Comparison of ENCODE assay signal across 8 mouse cellular contexts in the genomic region with DNA sequence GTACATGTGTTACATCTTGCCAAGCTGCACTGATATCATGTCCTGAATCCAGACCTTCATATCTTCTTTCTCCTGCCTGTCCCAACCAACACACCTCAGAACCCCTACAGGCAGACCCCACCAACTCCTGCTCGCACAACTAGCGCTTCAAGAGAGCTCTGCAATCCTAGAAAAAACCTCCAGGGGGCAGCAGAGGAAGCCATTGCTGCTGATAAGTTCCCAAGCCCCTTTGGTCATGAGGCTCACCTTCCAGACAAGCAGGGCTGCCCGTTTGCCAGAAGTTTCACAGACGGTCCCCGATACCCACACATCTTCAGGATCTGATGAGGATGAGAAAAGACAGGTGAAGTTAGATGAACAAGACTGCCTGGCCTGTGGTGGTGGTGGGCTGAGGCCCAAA. TPM values are rescaled to one million over a fixed set of nuclear protein-coding genes. Genes with fewer than 3 reads are reported as not detected.
DNase-seq lines count a peak whose midpoint lies in the region; ATAC-seq and TF ChIP-seq lines count a peak whose summit lies in the region.

No protein-coding gene starts in this region.

- no peak overlapping the region for H3K9ac ChIP-seq in midbrain, embryonic 15.5 days
- no peak overlapping the region; the same call in 1 of the 2 replicates for H3K9ac ChIP-seq in kidney, postnatal 0 days (ENCODE audit: low read depth, low read length)
- H3K9ac ChIP-seq in liver, postnatal 0 days (replicated peaks) = no peak overlapping the region

- WGBS in midbrain, embryonic 10.5 days = 19% methylated on average over 5 of the region's 5 CpGs
- WGBS in midbrain, embryonic 15.5 days = 10% methylated on average over 5 of the region's 5 CpGs
- under 1% methylated on average over 5 of the region's 5 CpGs for WGBS in kidney, postnatal 0 days
- 7% methylated on average over 5 of the region's 5 CpGs for WGBS in liver, postnatal 0 days (ENCODE audit: insufficient replicate concordance)

- DNase-seq in midbrain, embryonic 10.5 days (ENCODE audit: low spot score) = peak; percentile 80
- peak; percentile 53 for DNase-seq in cerebellum, adult 11-12 months
- DNase-seq in forelimb bud, embryonic 11.5 days (ENCODE audit: low read depth, low spot score) = peak; percentile 84
- peak; percentile 90 for DNase-seq in kidney, postnatal 0 days (ENCODE audit: low spot score)
- DNase-seq in liver, postnatal 0 days = peak; percentile 80
- peak; percentile 69 for DNase-seq in ovary, postnatal 14 days (ENCODE audit: low spot score)
- peak; percentile 87 for DNase-seq in thymus, postnatal 0 days (ENCODE audit: low spot score)

- H3K9me3 ChIP-seq in midbrain, embryonic 10.5 days (replicated peaks) = no peaks in the 10 kb centered on the region
- no peaks in the 10 kb centered on the region for H3K9me3 ChIP-seq in midbrain, embryonic 15.5 days
- no peaks in the 10 kb centered on the region for H3K9me3 ChIP-seq in kidney, postnatal 0 days (replicated peaks; ENCODE audit: low read length)
- no peaks in the 10 kb centered on the region for H3K9me3 ChIP-seq in liver, postnatal 0 days (ENCODE audit: low read length)

- peak; percentile 89 for TF ChIP-seq CTCF in kidney, postnatal 0 days (IDR thresholded peaks at IDR 0.05; ENCODE audit: low read depth)
- TF ChIP-seq CTCF in liver, postnatal 0 days (IDR thresholded peaks at IDR 0.05; ENCODE audit: low read depth) = peak; percentile 90

- H3K4me2 ChIP-seq in midbrain, embryonic 15.5 days = no peak overlapping the region
- no peak overlapping the region for H3K4me2 ChIP-seq in kidney, postnatal 0 days (ENCODE audit: low read length)
- H3K4me2 ChIP-seq in liver, postnatal 0 days (ENCODE audit: low read depth, low read length) = no peak overlapping the region

- H3K4me1 ChIP-seq in midbrain, embryonic 10.5 days = peaks cover 18% of the 10 kb centered on the region
- H3K4me1 ChIP-seq in midbrain, embryonic 15.5 days = peaks cover 11% of the 10 kb centered on the region
- no peaks in the 10 kb centered on the region; the same call in 1 of the 2 replicates for H3K4me1 ChIP-seq in kidney, postnatal 0 days (replicated peaks; ENCODE audit: insufficient read depth, low read length)
- peaks cover 3% of the 10 kb centered on the region; the same call in 1 of the 2 replicates for H3K4me1 ChIP-seq in liver, postnatal 0 days (ENCODE audit: insufficient read depth)

- TF ChIP-seq EP300 in liver, postnatal 0 days (IDR thresholded peaks at IDR 0.05; ENCODE audit: low read depth) = no peak

- no peak for ATAC-seq in midbrain, embryonic 15.5 days (replicated peaks)
- ATAC-seq in kidney, postnatal 0 days (replicated peaks; ENCODE audit: low FRiP score, low read depth) = no peak
- no peak for ATAC-seq in liver, postnatal 0 days

- no peaks in the 10 kb centered on the region for H3K36me3 ChIP-seq in midbrain, embryonic 10.5 days
- no peaks in the 10 kb centered on the region for H3K36me3 ChIP-seq in midbrain, embryonic 15.5 days (replicated peaks)
- no peaks in the 10 kb centered on the region for H3K36me3 ChIP-seq in kidney, postnatal 0 days (ENCODE audit: insufficient read depth, low read length)
- no peaks in the 10 kb centered on the region for H3K36me3 ChIP-seq in liver, postnatal 0 days (replicated peaks; ENCODE audit: insufficient read depth, low read length)

- H3K27ac ChIP-seq in midbrain, embryonic 10.5 days (replicated peaks) = no peak overlapping the region
- H3K27ac ChIP-seq in midbrain, embryonic 15.5 days = no peak overlapping the region
- no peak overlapping the region for H3K27ac ChIP-seq in kidney, postnatal 0 days
- H3K27ac ChIP-seq in liver, postnatal 0 days (ENCODE audit: low read depth) = no peak overlapping the region

- H3K27me3 ChIP-seq in midbrain, embryonic 10.5 days (ENCODE audit: low read depth, poor library complexity, severe bottlenecking) = peaks cover 79% of the 10 kb centered on the region
- H3K27me3 ChIP-seq in midbrain, embryonic 15.5 days (replicated peaks) = peaks cover 43% of the 10 kb centered on the region
- peaks cover 4% of the 10 kb centered on the region for H3K27me3 ChIP-seq in kidney, postnatal 0 days (ENCODE audit: insufficient read depth, low read length)
- peaks cover 32% of the 10 kb centered on the region for H3K27me3 ChIP-seq in liver, postnatal 0 days (ENCODE audit: insufficient read depth, low read length)

- no peak overlapping the region for H3K4me3 ChIP-seq in midbrain, embryonic 10.5 days
- no peak overlapping the region for H3K4me3 ChIP-seq in midbrain, embryonic 15.5 days
- H3K4me3 ChIP-seq in kidney, postnatal 0 days (replicated peaks; ENCODE audit: low read depth, low read length) = no peak overlapping the region
- H3K4me3 ChIP-seq in liver, postnatal 0 days (ENCODE audit: low read depth, low read length) = no peak overlapping the region

RNA-seq across cellular contexts. Expression of a gene that starts 3.3 kb away (rescaled TPM):
- 0.17 and 0.21 TPM in 2 replicates for polyA plus RNA-seq in midbrain, embryonic 10.5 days (2016; fragmentation: Nextera tagmentation; extraction: Ambion mirVana)
- polyA plus RNA-seq in midbrain, embryonic 15.5 days (2015; fragmentation: Nextera tagmentation; extraction: Ambion mirVana) = 0.58 and 0.68 TPM in 2 replicates
- polyA plus RNA-seq in kidney, postnatal 0 days (2015; fragmentation: Nextera tagmentation; extraction: Ambion mirVana) = 1.2 and 1.3 TPM in 2 replicates
- 0.76 and 0.88 TPM in 2 replicates for polyA plus RNA-seq in liver, postnatal 0 days (2015; fragmentation: Nextera tagmentation; extraction: Ambion mirVana)
- 20.3 and 20.5 TPM in 2 replicates for polyA plus RNA-seq in thymus, postnatal 0 days (2015; fragmentation: Nextera tagmentation; extraction: Ambion mirVana)

RNA-seq across cellular contexts. Expression of a gene that starts 5.8 kb away (rescaled TPM):
- polyA plus RNA-seq in midbrain, embryonic 10.5 days (2016; fragmentation: Nextera tagmentation; extraction: Ambion mirVana) = 0.20 TPM in 1 of 2 replicates, not detected in the other
- polyA plus RNA-seq in midbrain, embryonic 15.5 days (2015; fragmentation: Nextera tagmentation; extraction: Ambion mirVana) = 0.48 and 1.3 TPM in 2 replicates
- not detected in 2 replicates for polyA plus RNA-seq in kidney, postnatal 0 days (2015; fragmentation: Nextera tagmentation; extraction: Ambion mirVana)
- polyA plus RNA-seq in liver, postnatal 0 days (2015; fragmentation: Nextera tagmentation; extraction: Ambion mirVana) = 0.18 TPM in 1 of 2 replicates, not detected in the other
- polyA plus RNA-seq in thymus, postnatal 0 days (2015; fragmentation: Nextera tagmentation; extraction: Ambion mirVana) = 5.3 and 5.7 TPM in 2 replicates

RNA-seq across cellular contexts. Expression of a gene that starts 17.8 kb away (rescaled TPM):
- polyA plus RNA-seq in midbrain, embryonic 10.5 days (2016; fragmentation: Nextera tagmentation; extraction: Ambion mirVana) = 7.9 and 8.0 TPM in 2 replicates
- 2.6 and 2.8 TPM in 2 replicates for polyA plus RNA-seq in midbrain, embryonic 15.5 days (2015; fragmentation: Nextera tagmentation; extraction: Ambion mirVana)
- 12.7 and 15.7 TPM in 2 replicates for polyA plus RNA-seq in kidney, postnatal 0 days (2015; fragmentation: Nextera tagmentation; extraction: Ambion mirVana)
- polyA plus RNA-seq in liver, postnatal 0 days (2015; fragmentation: Nextera tagmentation; extraction: Ambion mirVana) = 0.04 TPM in 1 of 2 replicates, not detected in the other
- 5.1 and 5.8 TPM in 2 replicates for polyA plus RNA-seq in thymus, postnatal 0 days (2015; fragmentation: Nextera tagmentation; extraction: Ambion mirVana)

RNA-seq across cellular contexts. Expression of a gene that starts 25.9 kb away (rescaled TPM):
- 0.69 and 1.6 TPM in 2 replicates for polyA plus RNA-seq in midbrain, embryonic 10.5 days (2016; fragmentation: Nextera tagmentation; extraction: Ambion mirVana)
- 1.0 and 1.4 TPM in 2 replicates for polyA plus RNA-seq in midbrain, embryonic 15.5 days (2015; fragmentation: Nextera tagmentation; extraction: Ambion mirVana)
- polyA plus RNA-seq in kidney, postnatal 0 days (2015; fragmentation: Nextera tagmentation; extraction: Ambion mirVana) = 1.8 TPM in 2 replicates
- 0.36 and 0.41 TPM in 2 replicates for polyA plus RNA-seq in liver, postnatal 0 days (2015; fragmentation: Nextera tagmentation; extraction: Ambion mirVana)
- polyA plus RNA-seq in thymus, postnatal 0 days (2015; fragmentation: Nextera tagmentation; extraction: Ambion mirVana) = 0.90 TPM in 2 replicates

RNA-seq across cellular contexts. Expression of a gene that starts 27.1 kb away (rescaled TPM):
- 0.20 and 0.67 TPM in 2 replicates for polyA plus RNA-seq in midbrain, embryonic 10.5 days (2016; fragmentation: Nextera tagmentation; extraction: Ambion mirVana)
- 0.26 and 0.39 TPM in 2 replicates for polyA plus RNA-seq in midbrain, embryonic 15.5 days (2015; fragmentation: Nextera tagmentation; extraction: Ambion mirVana)
- 15.8 and 21.0 TPM in 2 replicates for polyA plus RNA-seq in kidney, postnatal 0 days (2015; fragmentation: Nextera tagmentation; extraction: Ambion mirVana)
- 0.40 TPM in 1 of 2 replicates, not detected in the other for polyA plus RNA-seq in liver, postnatal 0 days (2015; fragmentation: Nextera tagmentation; extraction: Ambion mirVana)
- 0.23 and 0.60 TPM in 2 replicates for polyA plus RNA-seq in thymus, postnatal 0 days (2015; fragmentation: Nextera tagmentation; extraction: Ambion mirVana)
